Mouse (Mus musculus) forebrain, embryonic 14.5 days (tissue): Measurements from ENCODE around the gene 4930539E08Rik. TPM values are rescaled to one million over a fixed set of nuclear protein-coding genes. Genes with fewer than 3 reads are reported as not detected.

Experiments
- polyA plus RNA-seq: library from polyadenylated mRNA; unstranded; fragments of >200 nt; fragmentation: Nextera tagmentation; extraction: Ambion mirVana; gene quantifications from 2 replicates; pipeline ENCODE4 v1.2.1, GENCODE M21; 2014

4930539E08Rik gene
- polyA plus RNA-seq, 1 experiment from 2014 or later = 0.50 TPM

Other genes starting within 250 kb of the 4930539E08Rik start
- gene Slc26a8, start 225.1 kb downstream of the 4930539E08Rik start, polyA plus RNA-seq = 0.88 and 1.3 TPM in 2 replicates
- gene Mapk14, start 224.0 kb downstream of the 4930539E08Rik start, polyA plus RNA-seq = 26.5 and 27.2 TPM in 2 replicates
- 0.52 and 0.61 TPM in 2 replicates for gene AC170998.1, start 189.2 kb downstream of the 4930539E08Rik start, polyA plus RNA-seq
- gene Mapk13, start 146.0 kb downstream of the 4930539E08Rik start, polyA plus RNA-seq = 0.57 and 0.67 TPM in 2 replicates
- gene Brpf3, start 114.2 kb downstream of the 4930539E08Rik start, polyA plus RNA-seq = 5.0 and 5.4 TPM in 2 replicates
- not detected in 2 replicates for gene Pnpla1, start 56.9 kb downstream of the 4930539E08Rik start, polyA plus RNA-seq
- gene Pxt1, start 28.5 kb upstream of the 4930539E08Rik start, polyA plus RNA-seq = not detected in 2 replicates
- gene Kctd20, start 36.6 kb upstream of the 4930539E08Rik start, polyA plus RNA-seq = 84.4 and 99.1 TPM in 2 replicates
- gene Stk38, start 92.7 kb upstream of the 4930539E08Rik start, polyA plus RNA-seq = 81.7 and 94.8 TPM in 2 replicates
- 712 and 729 TPM in 2 replicates for gene Srsf3, start 117.3 kb upstream of the 4930539E08Rik start, polyA plus RNA-seq
- gene Cdkn1a, start 175.7 kb upstream of the 4930539E08Rik start, polyA plus RNA-seq = 41.0 and 43.3 TPM in 2 replicates
- gene Rab44, start 198.8 kb upstream of the 4930539E08Rik start, polyA plus RNA-seq = not detected in 2 replicates